Mouse (Mus musculus) megakaryocyte, embryonic 14.5 days (primary cell): Measurements from ENCODE around the gene Meis3.

Source experiments
- FLI1 ChIP-seq: IDR thresholded peaks from 2 replicates; pipeline ENCODE4 v1.6.1; 2012; ENCODE audit warnings: low read length, inconsistent platforms, mixed read lengths
- GATA1 ChIP-seq: IDR thresholded peaks from 3 replicates; pipeline ENCODE4 v1.6.1; 2012; ENCODE audit warnings: mixed read lengths, low read length, inconsistent platforms, borderline replicate concordance

DNA sequence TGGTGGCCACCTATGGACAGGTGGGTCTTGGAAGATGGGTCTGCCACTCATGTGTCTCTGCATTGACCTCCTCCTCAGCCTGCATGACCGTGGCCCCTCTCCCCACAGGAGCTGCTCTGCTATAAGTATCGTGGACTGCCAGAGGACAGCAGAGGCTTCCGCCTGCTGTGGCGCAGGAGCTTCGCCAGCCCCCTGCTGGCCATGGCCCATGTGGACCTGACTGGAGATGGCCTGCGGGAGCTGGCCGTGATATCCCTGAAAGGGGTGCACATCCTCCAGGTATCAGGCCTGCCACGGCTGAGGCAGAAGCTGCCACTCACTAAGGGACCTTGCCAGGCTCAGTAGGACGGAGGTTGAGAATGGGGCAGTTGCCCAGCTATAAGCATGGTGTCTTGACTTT is 49.1 kb upstream of the Meis3 start:
- TF ChIP-seq GATA1 (no peak), FLI1 (no peak)
